Mouse (Mus musculus) MEL (cell line): ENCODE data around the gene Slc35f6. TPM values are rescaled to one million over a fixed set of nuclear protein-coding genes. Genes with fewer than 3 reads are reported as not detected.

Experiments used
- DNase-seq: peaks from one replicate; pipeline ENCODE4 v3.0.0; 2011; ENCODE audit warnings: low read depth, low spot score
- H3K27ac ChIP-seq: 2 replicates; pipeline ENCODE4 v1.5.1; 2012; ENCODE audit warnings: low read depth, mild to moderate bottlenecking, control low read depth, low read length, moderate library complexity; ENCODE audit not compliant: control insufficient read depth
- H3K27me3 ChIP-seq, 2 experiments: fragments of 150-350 bp in 1 of 2; sonication (generic) in 1 of 2; 2 replicates each; pipeline ENCODE4 v1.6.1; 2012; ENCODE audit warnings: low read length in 2 of 2, mild to moderate bottlenecking in 2 of 2, improper control_type of control experiment in 1 of 2, moderate library complexity in 1 of 2; ENCODE audit not compliant: insufficient read depth in 2 of 2, control insufficient read depth in 1 of 2
- H3K36me3 ChIP-seq, 2 experiments: 2 replicates each; pipeline ENCODE4 v1.6.1; 2012 to 2014; ENCODE audit warnings: low read length in 2 of 2, improper control_type of control experiment in 1 of 2, inconsistent platforms in 1 of 2, mild to moderate bottlenecking in 1 of 2; ENCODE audit not compliant: insufficient read depth in 2 of 2, control insufficient read depth in 1 of 2
- H3K4me1 ChIP-seq, 2 experiments: fragments of 150-350 bp in 1 of 2; sonication (generic) in 1 of 2; 2 replicates each; pipeline ENCODE4 v1.6.1; 2012; ENCODE audit warnings: low read length in 2 of 2, improper control_type of control experiment in 1 of 2, mild to moderate bottlenecking in 1 of 2; ENCODE audit not compliant: insufficient read depth in 2 of 2, control insufficient read depth in 1 of 2
- H3K4me3 ChIP-seq, 2 experiments: fragments of 150-350 bp in 1 of 2; sonication (generic) in 1 of 2; 2 replicates each; pipeline ENCODE4 v1.5.1; 2012; ENCODE audit warnings: low read depth in 2 of 2, low read length in 2 of 2, mild to moderate bottlenecking in 2 of 2, moderate library complexity in 2 of 2, control low read depth in 1 of 2, improper control_type of control experiment in 1 of 2; ENCODE audit not compliant: control insufficient read depth in 1 of 2, insufficient read depth in 1 of 2
- H3K79me2 ChIP-seq: 2 replicates; pipeline ENCODE4 v1.6.1; 2012; ENCODE audit warnings: mild to moderate bottlenecking, low read length, moderate library complexity; ENCODE audit not compliant: control insufficient read depth, poor library complexity, insufficient read depth
- H3K9ac ChIP-seq: 2 replicates; pipeline ENCODE4 v1.6.1; 2012; ENCODE audit warnings: low read depth, mild to moderate bottlenecking, control low read depth, low read length, moderate library complexity; ENCODE audit not compliant: control insufficient read depth, poor library complexity, severe bottlenecking
- H3K9me3 ChIP-seq: fragments of 150-350 bp; sonication (generic); replicated peaks from 2 replicates; pipeline ENCODE4 v1.6.1; 2012; ENCODE audit warnings: mild to moderate bottlenecking, low read length, improper control_type of control experiment, moderate library complexity; ENCODE audit not compliant: insufficient read depth
- BHLHE40 ChIP-seq: IDR thresholded peaks from 2 replicates; pipeline ENCODE4 v1.6.1; 2012; ENCODE audit warnings: low read depth, mild to moderate bottlenecking, inconsistent platforms, low read length, improper control_type of control experiment, borderline replicate concordance
- E2F4 ChIP-seq: IDR thresholded peaks from 2 replicates; pipeline ENCODE4 v1.6.1; 2011; ENCODE audit warnings: low read depth, low read length, improper control_type of control experiment, borderline replicate concordance
- GABPA ChIP-seq: IDR thresholded peaks from 2 replicates; pipeline ENCODE4 v1.6.1; 2012; ENCODE audit warnings: low read depth, mild to moderate bottlenecking, inconsistent platforms, low read length, improper control_type of control experiment, moderate library complexity
- JUND ChIP-seq: IDR thresholded peaks from 2 replicates; pipeline ENCODE4 v1.6.1; 2011; ENCODE audit warnings: low read depth, mild to moderate bottlenecking, improper control_type of control experiment, low read length
- MAZ ChIP-seq: IDR thresholded peaks from 2 replicates; pipeline ENCODE4 v1.6.1; 2012; ENCODE audit warnings: low read depth, mild to moderate bottlenecking, inconsistent platforms, low read length, improper control_type of control experiment
- MEF2A ChIP-seq: IDR thresholded peaks from 2 replicates; pipeline ENCODE4 v1.6.1; 2014; ENCODE audit warnings: low read depth, mild to moderate bottlenecking, inconsistent platforms, low read length, improper control_type of control experiment; ENCODE audit not compliant: poor library complexity, insufficient replicate concordance, severe bottlenecking; ENCODE audit errors: extremely low read depth
- MYC ChIP-seq: IDR thresholded peaks from 2 replicates; pipeline ENCODE4 v1.6.1; 2011; ENCODE audit warnings: low read depth, mild to moderate bottlenecking, low read length, improper control_type of control experiment, moderate library complexity
- NELFE ChIP-seq: IDR thresholded peaks from 2 replicates; pipeline ENCODE4 v1.6.1; 2011; ENCODE audit warnings: low read depth, low read length, improper control_type of control experiment
- POLR2A ChIP-seq, 2 experiments: IDR thresholded peaks; 2 replicates each; pipeline ENCODE4 v1.6.1; 2011 to 2012; ENCODE audit warnings: low read length in 2 of 2, mild to moderate bottlenecking in 2 of 2, control low read depth in 1 of 2, improper control_type of control experiment in 1 of 2, low read depth in 1 of 2, moderate library complexity in 1 of 2; ENCODE audit not compliant: control insufficient read depth in 1 of 2, insufficient read depth in 1 of 2, poor library complexity in 1 of 2
- POLR2AphosphoS5 ChIP-seq: IDR thresholded peaks from 2 replicates; pipeline ENCODE4 v1.6.1; 2012; ENCODE audit warnings: low read depth, borderline replicate concordance, mild to moderate bottlenecking, inconsistent platforms, low read length, moderate library complexity, mixed read lengths
- RAD21 ChIP-seq: IDR thresholded peaks from 2 replicates; pipeline ENCODE4 v1.6.1; 2011; ENCODE audit warnings: mild to moderate bottlenecking, low read depth, low read length, improper control_type of control experiment
- SMC3 ChIP-seq: IDR thresholded peaks from 2 replicates; pipeline ENCODE4 v1.6.1; 2011; ENCODE audit warnings: low read depth, low read length, improper control_type of control experiment
- TBP ChIP-seq: IDR thresholded peaks from 2 replicates; pipeline ENCODE4 v1.8.0; 2011; ENCODE audit warnings: low read depth, low read length, improper control_type of control experiment
- UBTF ChIP-seq: IDR thresholded peaks from 2 replicates; pipeline ENCODE4 v1.6.1; 2012; ENCODE audit warnings: low read depth, mild to moderate bottlenecking, inconsistent platforms, low read length, improper control_type of control experiment, moderate library complexity, borderline replicate concordance; ENCODE audit not compliant: insufficient read depth
- ZC3H11A ChIP-seq: IDR thresholded peaks from 2 replicates; pipeline ENCODE4 v1.6.1; 2012; ENCODE audit warnings: low read depth, mild to moderate bottlenecking, inconsistent platforms, low read length, improper control_type of control experiment
- ZMIZ1 ChIP-seq: IDR thresholded peaks from 2 replicates; pipeline ENCODE4 v1.6.1; 2012; ENCODE audit warnings: low read depth, mild to moderate bottlenecking, inconsistent platforms, low read length, improper control_type of control experiment, moderate library complexity
- polyA plus RNA-seq, 2 experiments: library from polyadenylated mRNA; stranded (reverse) in 1 of 2; unstranded in 1 of 2; fragments of >175 nt in 1 of 2; fragments of >200 nt in 1 of 2; gene quantifications; 2 replicates each; pipeline versions ENCODE4 v1.2.1 to v1.2.4; 2012; ENCODE audit warnings: low replicate concordance in 2 of 2, low read depth in 1 of 2; ENCODE audit not compliant: insufficient read length in 2 of 2, insufficient read depth in 1 of 2, missing spikeins in 1 of 2
- total RNA-seq: library from RNA; depleted of rRNA; stranded (reverse); fragments of 300-350 nt; gene quantifications from 2 replicates; pipeline ENCODE4 v1.2.3, GENCODE M21; 2012

The Slc35f6 gene
- total and polyA plus RNA-seq, 3 experiments, result 18.0 to 32.4 TPM; not detected in 1

GRCm38 (mm10) chr5:30621211-30621790 is 26.4 kb upstream of the Slc35f6 start:
- Histone ChIP-seq H3K27me3 (no peaks in the 10 kb centered on the region; a peak in 2 of 4 replicates), H3K79me2 (no peaks in the 10 kb centered on the region)
- TF ChIP-seq NELFE (no peak), POLR2AphosphoS5 (no peak), POLR2A (IDR thresholded peaks at IDR 0.05; ENCODE audit: control insufficient read depth in 1 of 2, insufficient read depth in 1 of 2, low read depth in 1 of 2, low read length in 2 of 2, poor library complexity in 1 of 2) (no peak), RAD21 (no peak), MAZ (no peak), JUND (no peak), E2F4 (no peak)

GRCm38 (mm10) chr5:30621844-30622176 is 25.9 kb upstream of the Slc35f6 start:
- Histone ChIP-seq H3K27ac (no peak overlapping the region), H3K9me3 (no peaks in the 10 kb centered on the region), H3K4me1 (peaks cover 0 to 8% of the 10 kb centered on the region in 2 experiments; a peak in 1 of 4 replicates), H3K79me2 (no peaks in the 10 kb centered on the region), H3K36me3 (no peaks in the 10 kb centered on the region), H3K4me3 (no peak overlapping the region), H3K27me3 (no peaks in the 10 kb centered on the region; a peak in 2 of 4 replicates), H3K9ac (no peak overlapping the region)
- TF ChIP-seq JUND, result no peak
- TF ChIP-seq ZMIZ1, result no peak
- no peak for TF ChIP-seq UBTF
- no peak for TF ChIP-seq MYC
- no peak for TF ChIP-seq ZC3H11A
- TF ChIP-seq BHLHE40, result no peak
- TF ChIP-seq TBP, result no peak
- no peak for TF ChIP-seq POLR2A (IDR thresholded peaks at IDR 0.05; ENCODE audit: control insufficient read depth in 1 of 2, insufficient read depth in 1 of 2, low read depth in 1 of 2, low read length in 2 of 2, poor library complexity in 1 of 2)
- TF ChIP-seq MAZ, result no peak
- TF ChIP-seq SMC3, result no peak
- no peak for TF ChIP-seq MEF2A
- no peak for TF ChIP-seq NELFE
- TF ChIP-seq GABPA, result no peak
- no peak for DNase-seq

More at GRCm38 (mm10) chr5:30621211-30621790, 26.4 kb upstream of the Slc35f6 start:
- Histone ChIP-seq H3K4me3 (no peak overlapping the region), H3K4me1 (peaks cover 0 to 8% of the 10 kb centered on the region in 2 experiments; a peak in 1 of 4 replicates), H3K9me3 (no peaks in the 10 kb centered on the region), H3K9ac (no peak overlapping the region), H3K36me3 (no peaks in the 10 kb centered on the region), H3K27ac (no peak overlapping the region)
- DNase-seq, result no peak
